Mouse (Mus musculus): ENCODE data around the gene Eif4g1. TPM values are rescaled to one million over a fixed set of nuclear protein-coding genes. Genes with fewer than 3 reads are reported as not detected.

The Eif4g1 gene
- total RNA-seq, 2 experiments from 2014 or later: 388 to 434 TPM

- intact Hi-C loops (cut with DNase I): loop anchor here (2.0 to 5.0 kb wide), 2 partner anchors 19 to 135 kb away; partner anchors contain the start of gene Ap2m1
- DNase-seq: no peak
These were observed 3.8 kb downstream of the Eif4g1 start for GRCm38 (mm10) chr16:20671886-20672285.

- peak; percentile 96 to 97 for DNase-seq
- intact Hi-C loops (cut with DNase I): loop anchor here (2.0 to 5.0 kb wide), 2 partner anchors 20 to 135 kb away; partner anchors contain the start of gene Ap2m1
These were observed 4.4 kb downstream of the Eif4g1 start for GRCm38 (mm10) chr16:20672500-20672902.

- intact Hi-C loops (cut with DNase I): loop anchor here (1.0 to 5.0 kb wide), 3 partner anchors 20 to 136 kb away; partner anchors contain the start of genes Ap2m1, Clcn2 and Polr2h
- peak; percentile 72 to 81 for DNase-seq
These were observed 5.0 kb downstream of the Eif4g1 start for GRCm38 (mm10) chr16:20672965-20673705.

GRCm38 (mm10) chr16:20673706-20674303, 5.7 kb downstream of the Eif4g1 start:
- peak in 1 of 2 experiments; percentile 34 for DNase-seq
- intact Hi-C loops (cut with DNase I): loop anchor here (1.0 to 5.0 kb wide), 4 partner anchors 19 to 137 kb away; partner anchors contain the start of genes Ap2m1, Clcn2, Fam131a and Polr2h

- intact Hi-C loops (cut with DNase I): no loop called here
- no peak for DNase-seq
These were observed 7.1 kb downstream of the Eif4g1 start for GRCm38 (mm10) chr16:20675213-20675612.

GRCm38 (mm10) chr16:20676702-20677101, 8.6 kb downstream of the Eif4g1 start:
- no peak for DNase-seq
- intact Hi-C loops (cut with DNase I): no loop called here

- intact Hi-C loops (cut with DNase I): no loop called here
- no peak for DNase-seq
These were observed 9.3 kb downstream of the Eif4g1 start for GRCm38 (mm10) chr16:20677380-20677779.

GRCm38 (mm10) chr16:20677974-20678675, 10.0 kb downstream of the Eif4g1 start:
- DNase-seq: peak; percentile 84 to 85
- intact Hi-C loops (cut with DNase I): no loop called here

GRCm38 (mm10) chr16:20690774-20691173, 22.7 kb downstream of the Eif4g1 start:
- no peak for DNase-seq
- intact Hi-C loops (cut with DNase I): no loop called here

- DNase-seq: no peak
- intact Hi-C loops (cut with DNase I): no loop called here
These were observed 23.5 kb downstream of the Eif4g1 start for GRCm38 (mm10) chr16:20691617-20692016.

- intact Hi-C loops (cut with DNase I): no loop called here
- DNase-seq: no peak
These were observed 24.3 kb downstream of the Eif4g1 start for GRCm38 (mm10) chr16:20692241-20692965.

- peak; percentile 89 to 91 for DNase-seq
- intact Hi-C loops (cut with DNase I): loop anchor here (1.0 kb wide), 1 partner anchor 19 kb away; no protein-coding TSS in a partner anchor
These were observed 25.1 kb downstream of the Eif4g1 start, which contains the start of gene Fam131a for GRCm38 (mm10) chr16:20693111-20693701. TSS of gene Fam131a (plus strand) at chr16:20693241.

GRCm38 (mm10) chr16:20694781-20695180, 26.7 kb downstream of the Eif4g1 start:
- DNase-seq: peak; percentile 48 to 60
- intact Hi-C loops (cut with DNase I): no loop called here

GRCm38 (mm10) chr16:20695622-20696323, 27.7 kb downstream of the Eif4g1 start:
- DNase-seq: peak; percentile 86 to 89
- intact Hi-C loops (cut with DNase I): loop anchor here (2.0 kb wide), 1 partner anchor 21 kb away; the partner anchor contains the start of genes Clcn2 and Polr2h

- intact Hi-C loops (cut with DNase I): no loop called here
- no peak for DNase-seq
These were observed 31.2 kb downstream of the Eif4g1 start for GRCm38 (mm10) chr16:20699266-20699665.

- intact Hi-C loops (cut with DNase I): loop anchor here (10.0 kb wide), 1 partner anchor 1555 kb away; no protein-coding TSS in a partner anchor
- no peak for DNase-seq
These were observed 31.9 kb downstream of the Eif4g1 start for GRCm38 (mm10) chr16:20700036-20700435.

GRCm38 (mm10) chr16:20701316-20701715, 33.2 kb downstream of the Eif4g1 start:
- intact Hi-C loops (cut with DNase I): loop anchor here (10.0 kb wide), 1 partner anchor 1553 kb away; no protein-coding TSS in a partner anchor
- DNase-seq: no peak

GRCm38 (mm10) chr16:20701729-20702521, 33.8 kb downstream of the Eif4g1 start:
- intact Hi-C loops (cut with DNase I): loop anchor here (10.0 kb wide), 1 partner anchor 1553 kb away; no protein-coding TSS in a partner anchor
- DNase-seq: no peak
